Mouse (Mus musculus) cortical plate, adult 2 months (tissue): ENCODE data around the gene Gm37240.

ENCODE experiments used
- CTCF ChIP-seq: fragments of 200-500 bp; IDR thresholded peaks from 2 replicates; pipeline ENCODE4 v1.5.1; 2011; ENCODE audit warnings: mild to moderate bottlenecking, control low read depth, low read length; ENCODE audit not compliant: insufficient read depth; ENCODE audit errors: extremely low read depth
- POLR2A ChIP-seq: fragments of 200-500 bp; IDR thresholded peaks from 2 replicates; pipeline ENCODE4 v1.6.1; 2011; ENCODE audit warnings: mild to moderate bottlenecking, low read length, control low read depth; ENCODE audit not compliant: insufficient read depth; ENCODE audit errors: extremely low read depth

DNA sequence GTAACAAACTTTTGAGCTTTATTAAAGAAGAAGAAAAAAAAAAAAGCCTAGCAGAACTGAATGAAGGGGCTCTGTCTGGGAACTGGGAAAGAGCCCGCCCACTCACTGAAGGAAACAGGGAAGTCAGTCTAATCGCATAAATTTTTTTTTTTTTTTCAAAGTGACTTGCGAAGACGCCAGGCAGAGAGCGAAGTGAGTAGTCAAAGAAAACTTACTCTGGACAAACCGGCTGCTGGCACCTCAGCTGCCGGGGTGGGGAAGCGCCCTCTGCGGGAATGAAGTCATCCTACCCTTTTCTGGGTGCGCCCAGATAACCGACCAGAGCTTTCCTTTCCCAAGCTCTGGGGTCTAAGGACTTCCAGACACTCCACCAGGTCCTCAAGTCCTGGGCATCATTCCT is 1406.2 kb downstream of the Gm37240 start:
- TF ChIP-seq CTCF = no peak
- TF ChIP-seq POLR2A = no peak
